Mouse (Mus musculus): ENCODE measurements at regions not wholly inside any gene's neighbourhood (a gene's known extent, or its start where the extent isn't known, plus 50 kb on each side); places are given as distances from the start of the nearest gene placed in this dataset.
"Not testable (repeated sequence)": the region's sequence is repeated elsewhere in the genome, so short reads cannot be mapped to it uniquely, and the experiment has no call there.

- intact Hi-C loops (cut with DNase I), result no loop called here
- DNase-seq (ENCODE audit: extremely low spot score in 1 of 2, low spot score in 2 of 2), result no peak
- no peak overlapping the region for H3K4me3 ChIP-seq
- H3K27ac ChIP-seq, result no peak overlapping the region
- TF ChIP-seq CTCF (IDR thresholded peaks at IDR 0.05), result peak; percentile 54
Observed at GRCm38 (mm10) chr3:7306800-7307199, 686.6 kb upstream of the 1700008P02Rik start.

DNA sequence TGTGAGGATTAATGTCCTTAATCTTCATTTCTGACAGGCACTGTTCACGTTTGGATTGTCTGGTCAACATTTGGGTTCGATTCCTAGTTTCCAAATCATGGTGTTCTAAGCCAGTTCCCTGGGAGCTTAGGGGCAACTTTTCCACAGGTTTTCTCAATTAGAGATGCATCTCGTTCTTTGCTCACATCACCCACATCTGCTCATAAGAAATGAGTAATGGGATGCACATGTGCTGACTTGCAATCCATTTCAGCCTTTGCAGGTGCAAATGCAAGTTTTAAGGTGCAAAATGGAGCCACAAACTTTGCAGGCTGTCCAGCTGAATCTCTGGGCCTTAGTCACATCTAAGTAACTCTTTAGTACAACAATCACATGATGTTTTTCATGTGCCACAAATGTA lies 678.3 kb upstream of the 1700008P02Rik start:
- Histone ChIP-seq H3K4me3 (no peak overlapping the region), H3K27ac (no peak overlapping the region)
- no peak for DNase-seq (ENCODE audit: extremely low spot score in 1 of 2, low spot score in 2 of 2)
- TF ChIP-seq CTCF (IDR thresholded peaks at IDR 0.05), result no peak
- intact Hi-C loops (cut with DNase I), result loop anchor here (10.0 kb wide), 1 partner anchor 274 kb away; no protein-coding TSS in a partner anchor

- Histone ChIP-seq H3K27ac (no peak overlapping the region), H3K4me3 (no peak overlapping the region)
- no peak for TF ChIP-seq CTCF (IDR thresholded peaks at IDR 0.05)
- intact Hi-C loops (cut with DNase I), result loop anchor here (10.0 kb wide), 1 partner anchor 266 kb away; no protein-coding TSS in a partner anchor
- no peak for DNase-seq (ENCODE audit: extremely low spot score in 1 of 2, low spot score in 2 of 2)
Observed at GRCm38 (mm10) chr3:7291026-7291425, 670.8 kb upstream of the 1700008P02Rik start.

DNA sequence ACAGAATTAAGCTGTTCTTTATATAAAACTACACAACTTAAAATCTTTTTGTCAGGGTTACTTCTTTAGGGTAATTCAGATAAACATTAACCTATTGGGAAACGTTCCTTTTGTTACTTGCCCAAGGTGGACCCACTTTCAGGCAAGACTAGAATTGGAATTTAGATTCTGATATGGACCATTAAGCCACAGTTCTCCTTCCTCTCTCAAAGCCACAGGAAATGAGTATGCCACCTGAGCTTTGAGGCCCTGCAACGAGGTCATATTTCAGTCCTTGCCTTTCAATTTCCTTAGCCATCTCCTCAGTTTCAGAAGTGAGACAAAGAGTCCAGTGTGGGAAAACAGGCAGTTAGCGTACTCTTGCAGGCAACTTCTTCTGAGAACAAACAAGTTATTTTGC lies 637.3 kb upstream of the 1700008P02Rik start:
- intact Hi-C loops (cut with DNase I), result no loop called here
- no peak overlapping the region for H3K4me3 ChIP-seq
- DNase-seq (ENCODE audit: extremely low spot score in 1 of 2, low spot score in 2 of 2), result no peak
- no peak overlapping the region for H3K27ac ChIP-seq
- TF ChIP-seq CTCF (IDR thresholded peaks at IDR 0.05), result no peak

GRCm38 (mm10) chr3:7248337-7248736 lies 628.1 kb upstream of the 1700008P02Rik start:
- H3K27ac ChIP-seq, result no peak overlapping the region
- H3K4me3 ChIP-seq, result no peak overlapping the region
- DNase-seq (ENCODE audit: extremely low spot score in 1 of 2, low spot score in 2 of 2), result no peak
- intact Hi-C loops (cut with DNase I), result no loop called here
- no peak for TF ChIP-seq CTCF (IDR thresholded peaks at IDR 0.05)

DNA sequence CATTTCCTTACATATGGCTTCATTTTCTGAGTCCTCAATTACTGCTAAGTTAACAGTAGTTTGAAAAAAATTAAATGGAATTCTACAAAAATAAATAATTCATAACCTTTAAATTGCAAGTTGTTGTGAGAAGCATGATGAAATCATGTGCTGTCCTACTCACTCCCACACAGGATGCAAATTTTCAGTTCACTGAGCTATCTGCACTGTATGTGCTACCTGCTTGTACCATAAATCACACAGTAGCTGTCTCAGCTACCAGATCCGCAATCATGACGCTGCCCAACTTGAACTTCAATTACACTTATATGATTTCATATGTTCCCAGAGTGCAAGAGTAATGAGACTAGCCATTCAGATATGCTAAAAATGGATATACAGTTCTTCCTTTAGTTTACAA lies 609.5 kb upstream of the 1700008P02Rik start:
- intact Hi-C loops (cut with DNase I), result no loop called here
- H3K4me3 ChIP-seq, result no peak overlapping the region
- no peak for TF ChIP-seq CTCF (IDR thresholded peaks at IDR 0.05)
- no peak overlapping the region for H3K27ac ChIP-seq
- no peak for DNase-seq (ENCODE audit: extremely low spot score in 1 of 2, low spot score in 2 of 2)

GRCm38 (mm10) chr3:7188531-7188930 lies 568.3 kb upstream of the 1700008P02Rik start:
- DNase-seq (ENCODE audit: extremely low spot score in 1 of 2, low spot score in 2 of 2); intact Hi-C loops (cut with DNase I); H3K4me3 ChIP-seq; H3K27ac ChIP-seq: not testable (repeated sequence)

DNA sequence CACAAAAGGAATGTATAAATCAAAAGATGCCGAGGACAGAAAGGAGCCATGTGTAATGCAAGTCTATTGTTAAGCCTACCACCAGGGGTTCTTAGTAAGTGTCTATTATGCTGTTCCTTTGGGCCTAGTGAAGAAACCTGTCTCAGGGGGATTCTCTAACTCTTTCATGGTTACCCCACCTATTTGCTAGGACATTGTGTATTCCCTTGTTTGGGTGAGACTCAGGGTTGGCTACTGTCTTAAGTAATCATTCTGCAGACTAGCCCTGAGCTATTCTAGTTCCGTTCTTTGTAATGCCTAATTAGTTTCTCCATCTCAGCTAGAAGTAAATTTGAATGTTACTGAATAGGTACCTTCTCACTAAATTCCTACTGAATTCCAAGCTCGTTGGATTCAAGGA lies 546.4 kb upstream of the 1700008P02Rik start:
- no peak overlapping the region for H3K4me3 ChIP-seq
- no peak for DNase-seq (ENCODE audit: extremely low spot score in 1 of 2, low spot score in 2 of 2)
- TF ChIP-seq CTCF (IDR thresholded peaks at IDR 0.05), result no peak
- intact Hi-C loops (cut with DNase I), result no loop called here
- H3K27ac ChIP-seq, result no peak overlapping the region

- intact Hi-C loops (cut with DNase I), result no loop called here
- no peak for TF ChIP-seq CTCF (IDR thresholded peaks at IDR 0.05)
Observed at GRCm38 (mm10) chr3:7138996-7139395, 518.8 kb upstream of the 1700008P02Rik start.

DNA sequence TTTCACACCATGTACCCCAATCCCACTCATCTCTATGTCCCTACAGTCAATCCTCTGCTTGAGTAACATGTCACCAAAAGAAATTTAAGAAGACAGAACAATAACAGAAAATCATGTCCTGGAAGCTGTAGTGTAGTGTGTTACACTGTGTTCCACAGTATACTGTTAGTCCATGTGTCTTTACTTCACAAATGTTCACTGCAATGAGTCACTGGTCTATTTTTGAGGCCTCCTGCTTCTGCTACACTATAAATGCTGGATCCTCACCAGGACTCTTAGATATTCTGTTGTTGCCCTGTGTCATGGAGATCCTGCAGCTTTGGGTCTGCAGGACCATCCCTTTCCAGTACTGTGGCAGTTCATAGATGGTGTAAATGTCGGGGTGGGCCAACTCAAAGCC lies 514.5 kb upstream of the 1700008P02Rik start:
- intact Hi-C loops (cut with DNase I), result no loop called here
- no peak for TF ChIP-seq CTCF (IDR thresholded peaks at IDR 0.05)
- H3K4me3 ChIP-seq, result no peak overlapping the region
- DNase-seq (ENCODE audit: extremely low spot score in 1 of 2, low spot score in 2 of 2), result no peak
- H3K27ac ChIP-seq, result no peak overlapping the region

More at GRCm38 (mm10) chr3:7138996-7139395, 518.8 kb upstream of the 1700008P02Rik start:
- no peak for DNase-seq (ENCODE audit: extremely low spot score in 1 of 2, low spot score in 2 of 2)
- no peak overlapping the region for H3K27ac ChIP-seq
- H3K4me3 ChIP-seq, result no peak overlapping the region

Measured in left cerebral cortex, adult 2 months (tissue).